Mouse (Mus musculus) heart, postnatal 0 days (tissue): Measurements from ENCODE around the gene Olfr1410.

Experiments used
- CTCF ChIP-seq: IDR thresholded peaks from 2 replicates; pipeline ENCODE4 v1.5.1; 2016; ENCODE audit warnings: antibody characterized with exemption, control low read depth, low read depth
- EP300 ChIP-seq: IDR thresholded peaks from 2 replicates; pipeline ENCODE4 v1.6.1; 2016; ENCODE audit warnings: antibody characterized with exemption, low read depth

DNA sequence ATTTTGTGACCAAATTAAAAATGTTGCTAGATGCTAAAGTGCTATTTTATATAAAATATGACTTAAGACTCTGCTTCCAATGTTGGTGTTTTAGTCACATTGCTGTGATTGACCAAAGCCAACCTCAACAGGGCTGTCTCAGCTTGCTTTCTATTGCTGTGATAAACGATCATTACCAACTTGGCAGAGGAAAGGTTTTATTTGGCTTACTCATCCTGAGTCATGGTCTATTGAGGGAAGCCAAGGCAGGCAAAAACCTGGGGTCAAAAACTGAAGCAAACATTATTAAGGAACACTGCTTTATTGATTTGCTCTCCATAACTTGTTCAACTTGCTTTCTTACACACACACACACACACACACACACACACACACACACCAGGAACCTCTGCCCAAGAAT is 10.5 kb downstream of the Olfr1410 start:
- TF ChIP-seq CTCF (no peak), EP300 (no peak)
